Mouse (Mus musculus): ENCODE results near the gene Kif1bp. TPM values are rescaled to one million over a fixed set of nuclear protein-coding genes. Genes with fewer than 3 reads are reported as not detected.
A peak's percentile ranks its signal among the peaks of the same experiment; 100 is the strongest.

Kif1bp gene
- polyA plus RNA-seq, 1 experiment from 2014 or later = 28.3 TPM

DNA sequence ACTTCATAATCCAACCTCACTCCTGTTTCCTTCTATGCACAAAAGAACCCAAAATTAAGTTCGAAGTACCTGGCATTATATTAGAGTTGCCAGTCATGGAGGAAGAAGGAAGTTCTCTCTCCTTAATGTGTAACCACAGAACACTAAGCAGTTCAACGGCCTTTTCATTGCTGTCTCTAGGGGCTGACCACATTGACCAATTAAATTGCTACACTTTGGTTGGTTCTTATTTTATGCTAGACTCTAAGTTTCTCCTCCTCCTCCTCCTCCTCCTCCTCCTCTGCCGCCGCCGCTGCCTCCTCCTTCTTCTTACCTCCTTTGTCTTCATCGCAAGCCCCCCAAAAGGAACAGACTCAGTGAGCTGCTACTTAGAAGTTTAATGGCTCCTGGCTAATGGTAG is 66.7 kb downstream of the Kif1bp start:
- no peak overlapping the region for H3K27ac ChIP-seq (ENCODE audit: low read depth, low read length)
- H3K9ac ChIP-seq (ENCODE audit: low read depth, low read length) = no peak overlapping the region
- H3K4me2 ChIP-seq = no peak overlapping the region
- WGBS = 55% methylated on average over 6 of the region's 6 CpGs
- no peaks in the 10 kb centered on the region for H3K36me3 ChIP-seq (ENCODE audit: control insufficient read depth, insufficient read depth, low read length)
- DNase-seq (ENCODE audit: low spot score) (no peak), ATAC-seq (replicated peaks; ENCODE audit: low FRiP score) (no peak)
- H3K27me3 ChIP-seq (replicated peaks; ENCODE audit: control insufficient read depth, insufficient read depth, low read length) = no peaks in the 10 kb centered on the region
- H3K4me3 ChIP-seq (ENCODE audit: low read depth, low read length) = no peak overlapping the region
- H3K9me3 ChIP-seq (ENCODE audit: control insufficient read depth, low read length) = no peaks in the 10 kb centered on the region
- H3K4me1 ChIP-seq (replicated peaks; ENCODE audit: control insufficient read depth, insufficient read depth, low read length) = peaks cover 12% of the 10 kb centered on the region

- Histone ChIP-seq H3K9me3 (ENCODE audit: control insufficient read depth, low read length) (no peaks in the 10 kb centered on the region), H3K27me3 (replicated peaks; ENCODE audit: control insufficient read depth, insufficient read depth, low read length) (no peaks in the 10 kb centered on the region), H3K27ac (ENCODE audit: low read depth, low read length) (no peak overlapping the region), H3K4me3 (ENCODE audit: low read depth, low read length) (peak overlapping the region; percentile 45; the same call in 1 of the 2 replicates), H3K4me1 (replicated peaks; ENCODE audit: control insufficient read depth, insufficient read depth, low read length) (peaks cover 30% of the 10 kb centered on the region), H3K4me2 (peak overlapping the region; percentile 85), H3K9ac (ENCODE audit: low read depth, low read length) (no peak overlapping the region), H3K36me3 (ENCODE audit: control insufficient read depth, insufficient read depth, low read length) (no peaks in the 10 kb centered on the region)
- 44% methylated on average over 11 of the region's 11 CpGs for WGBS
- ATAC-seq (replicated peaks; ENCODE audit: low FRiP score) (no peak), DNase-seq (ENCODE audit: low spot score) (no peak)
Observed at GRCm38 (mm10) chr10:62509032-62509656, 69.1 kb downstream of the Kif1bp start.

- Histone ChIP-seq H3K4me3 (ENCODE audit: low read depth, low read length) (peak overlapping the region; percentile 45), H3K9ac (ENCODE audit: low read depth, low read length) (peak overlapping the region; percentile 52), H3K27ac (ENCODE audit: low read depth, low read length) (peak overlapping the region; percentile 16; the same call in 1 of the 2 replicates), H3K4me1 (replicated peaks; ENCODE audit: control insufficient read depth, insufficient read depth, low read length) (peaks cover 31% of the 10 kb centered on the region), H3K36me3 (ENCODE audit: control insufficient read depth, insufficient read depth, low read length) (no peaks in the 10 kb centered on the region), H3K4me2 (peak overlapping the region; percentile 85), H3K9me3 (ENCODE audit: control insufficient read depth, low read length) (no peaks in the 10 kb centered on the region), H3K27me3 (replicated peaks; ENCODE audit: control insufficient read depth, insufficient read depth, low read length) (no peaks in the 10 kb centered on the region)
- WGBS = 4% methylated on average over 11 of the region's 11 CpGs
- DNase-seq (ENCODE audit: low spot score) = no peak
- ATAC-seq (replicated peaks; ENCODE audit: low FRiP score) = no peak
Observed at GRCm38 (mm10) chr10:62508459-62508858, 69.8 kb downstream of the Kif1bp start.

- Histone ChIP-seq H3K9ac (ENCODE audit: low read depth, low read length) (peak overlapping the region; percentile 53), H3K4me1 (replicated peaks; ENCODE audit: control insufficient read depth, insufficient read depth, low read length) (peaks cover 31% of the 10 kb centered on the region), H3K27ac (ENCODE audit: low read depth, low read length) (peak overlapping the region; percentile 57), H3K4me3 (ENCODE audit: low read depth, low read length) (peak overlapping the region; percentile 45), H3K4me2 (peak overlapping the region; percentile 85), H3K36me3 (ENCODE audit: control insufficient read depth, insufficient read depth, low read length) (no peaks in the 10 kb centered on the region), H3K27me3 (replicated peaks; ENCODE audit: control insufficient read depth, insufficient read depth, low read length) (no peaks in the 10 kb centered on the region), H3K9me3 (ENCODE audit: control insufficient read depth, low read length) (no peaks in the 10 kb centered on the region)
- ATAC-seq (replicated peaks; ENCODE audit: low FRiP score) (0 out of 2 replicates have a peak, but pooled peaks have one; percentile 32), DNase-seq (ENCODE audit: low spot score) (no peak)
- WGBS = 8% methylated on average over 18 of the region's 18 CpGs
Observed at GRCm38 (mm10) chr10:62507591-62508308, 70.5 kb downstream of the Kif1bp start.

- no peaks in the 10 kb centered on the region for H3K9me3 ChIP-seq (ENCODE audit: control insufficient read depth, low read length)
- no peak for ATAC-seq (replicated peaks; ENCODE audit: low FRiP score)
- no peak overlapping the region for H3K9ac ChIP-seq (ENCODE audit: low read depth, low read length)
- no peak overlapping the region for H3K27ac ChIP-seq (ENCODE audit: low read depth, low read length)
- WGBS = 82% methylated on average over 4 of the region's 4 CpGs
- no peaks in the 10 kb centered on the region for H3K36me3 ChIP-seq (ENCODE audit: control insufficient read depth, insufficient read depth, low read length)
- H3K4me1 ChIP-seq (replicated peaks; ENCODE audit: control insufficient read depth, insufficient read depth, low read length) = peaks cover 32% of the 10 kb centered on the region
- peak overlapping the region; percentile 45 for H3K4me3 ChIP-seq (ENCODE audit: low read depth, low read length)
- H3K4me2 ChIP-seq = peak overlapping the region; percentile 85
- no peaks in the 10 kb centered on the region for H3K27me3 ChIP-seq (replicated peaks; ENCODE audit: control insufficient read depth, insufficient read depth, low read length)
- no peak for DNase-seq (ENCODE audit: low spot score)
Observed at GRCm38 (mm10) chr10:62507071-62507470, 71.2 kb downstream of the Kif1bp start.

DNA sequence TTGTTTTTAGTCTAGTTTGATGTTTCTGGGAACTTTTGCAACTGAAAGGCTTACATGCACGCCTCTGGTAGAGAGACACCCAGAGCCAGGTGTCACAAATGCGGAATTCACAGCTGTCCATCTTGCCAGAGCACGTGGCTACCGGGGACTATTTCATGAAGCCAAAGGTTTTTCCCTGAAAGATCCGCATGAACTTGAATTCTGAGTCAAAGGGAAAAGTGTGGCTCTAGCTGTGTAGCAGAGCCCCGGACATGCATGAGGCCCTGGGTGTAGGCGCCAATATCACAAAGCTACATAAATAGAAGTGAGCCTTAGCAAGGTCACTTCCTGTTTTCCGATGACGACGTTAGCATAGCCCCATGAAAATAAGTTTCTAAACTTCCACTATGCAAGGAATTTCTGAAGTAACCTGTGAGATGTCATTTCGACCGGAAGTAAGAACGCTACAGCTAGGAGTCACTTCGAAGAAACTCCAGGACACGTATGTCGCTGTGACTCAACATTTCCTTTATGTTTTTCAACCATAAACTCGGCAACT is 72.2 kb downstream of the Kif1bp start:
- Histone ChIP-seq H3K36me3 (ENCODE audit: control insufficient read depth, insufficient read depth, low read length) (no peaks in the 10 kb centered on the region), H3K4me3 (ENCODE audit: low read depth, low read length) (peak overlapping the region; percentile 28), H3K4me2 (peak overlapping the region; percentile 85), H3K27ac (ENCODE audit: low read depth, low read length) (peak overlapping the region; percentile 82), H3K4me1 (replicated peaks; ENCODE audit: control insufficient read depth, insufficient read depth, low read length) (peaks cover 35% of the 10 kb centered on the region), H3K9me3 (ENCODE audit: control insufficient read depth, low read length) (no peaks in the 10 kb centered on the region), H3K27me3 (replicated peaks; ENCODE audit: control insufficient read depth, insufficient read depth, low read length) (no peaks in the 10 kb centered on the region), H3K9ac (ENCODE audit: low read depth, low read length) (peak overlapping the region; percentile 39)
- ATAC-seq (replicated peaks; ENCODE audit: low FRiP score) (0 out of 2 replicates have a peak, but pooled peaks have one; percentile 47), DNase-seq (ENCODE audit: low spot score) (no peak)
- WGBS = 42% methylated on average over 17 of the region's 17 CpGs

- DNase-seq (ENCODE audit: low spot score) (no peak), ATAC-seq (replicated peaks; ENCODE audit: low FRiP score) (no peak)
- Histone ChIP-seq H3K4me1 (replicated peaks; ENCODE audit: control insufficient read depth, insufficient read depth, low read length) (peaks cover 39% of the 10 kb centered on the region), H3K9ac (ENCODE audit: low read depth, low read length) (no peak overlapping the region), H3K4me3 (ENCODE audit: low read depth, low read length) (no peak overlapping the region), H3K36me3 (ENCODE audit: control insufficient read depth, insufficient read depth, low read length) (no peaks in the 10 kb centered on the region), H3K27ac (ENCODE audit: low read depth, low read length) (peak overlapping the region; percentile 82), H3K9me3 (ENCODE audit: control insufficient read depth, low read length) (no peaks in the 10 kb centered on the region), H3K4me2 (peak overlapping the region; percentile 85), H3K27me3 (replicated peaks; ENCODE audit: control insufficient read depth, insufficient read depth, low read length) (no peaks in the 10 kb centered on the region)
- 59% methylated on average over 9 of the region's 9 CpGs for WGBS
Observed at GRCm38 (mm10) chr10:62505224-62505983, 72.9 kb downstream of the Kif1bp start.

DNA sequence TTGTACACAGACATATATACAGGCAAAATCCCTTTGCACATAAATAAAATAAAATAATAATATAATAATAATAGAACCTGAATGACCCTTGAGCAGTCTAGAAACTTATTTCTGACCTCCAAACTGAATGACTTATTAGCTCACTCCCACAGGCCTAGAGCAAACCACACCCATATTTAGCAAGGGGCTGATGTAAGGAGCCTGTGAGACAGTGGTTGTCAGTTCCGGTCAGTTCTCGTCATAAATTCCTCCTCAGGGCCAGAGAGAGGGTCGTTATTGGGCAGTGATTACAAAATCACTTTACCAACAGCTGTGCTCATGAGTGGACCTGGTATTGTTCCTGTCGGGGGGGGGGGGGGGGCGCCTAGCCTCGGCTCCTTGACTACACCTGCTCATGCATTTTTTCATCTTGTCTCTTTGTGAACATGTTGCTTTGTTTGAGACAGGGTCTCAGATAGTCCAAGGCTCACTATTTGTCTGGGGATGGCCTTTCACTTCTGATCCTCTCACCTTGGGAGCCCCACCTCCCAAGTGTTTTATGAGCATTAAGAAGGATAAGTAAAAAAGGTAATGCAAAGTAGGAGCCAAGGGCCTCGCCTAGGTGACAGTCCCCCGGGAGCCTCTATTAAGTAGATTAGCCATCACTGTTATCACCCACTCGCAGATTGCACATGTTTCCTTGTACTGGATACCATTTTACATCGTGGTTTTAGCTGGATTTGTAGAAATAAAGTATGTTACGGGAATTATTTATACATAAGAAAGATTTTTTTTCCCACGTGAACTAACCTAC is 74.2 kb downstream of the Kif1bp start:
- peaks cover 38% of the 10 kb centered on the region for H3K4me1 ChIP-seq (replicated peaks; ENCODE audit: control insufficient read depth, insufficient read depth, low read length)
- peak overlapping the region; percentile 30; the same call in 1 of the 2 replicates for H3K27ac ChIP-seq (ENCODE audit: low read depth, low read length)
- DNase-seq (ENCODE audit: low spot score) (no peak), ATAC-seq (replicated peaks; ENCODE audit: low FRiP score) (peak; percentile 32; the same call in 1 of the 2 replicates)
- H3K4me3 ChIP-seq (ENCODE audit: low read depth, low read length) = no peak overlapping the region
- H3K27me3 ChIP-seq (replicated peaks; ENCODE audit: control insufficient read depth, insufficient read depth, low read length) = no peaks in the 10 kb centered on the region
- H3K36me3 ChIP-seq (ENCODE audit: control insufficient read depth, insufficient read depth, low read length) = no peaks in the 10 kb centered on the region
- H3K9me3 ChIP-seq (ENCODE audit: control insufficient read depth, low read length) = no peaks in the 10 kb centered on the region
- 0 out of 2 replicates have a peak overlapping the region, but pooled peaks have one; percentile 27 for H3K9ac ChIP-seq (ENCODE audit: low read depth, low read length)
- peak overlapping the region; percentile 54 for H3K4me2 ChIP-seq
- 45% methylated on average over 12 of the region's 12 CpGs for WGBS
